Mouse (Mus musculus) T-cell, adult 66 days (primary cell): ENCODE data around the gene Abi3. TPM values are rescaled to one million over a fixed set of nuclear protein-coding genes. Genes with fewer than 3 reads are reported as not detected.

Experiments used
- total RNA-seq, 2 experiments: library from RNA; stranded (reverse); gene quantifications; 3 replicates in 1 of 2; 4 replicates in 1 of 2; pipeline ENCODE4 v1.2.4; 2023

Abi3 gene
- 10 to 100 TPM; 35.6 to 47.9 TPM for total RNA-seq

DNA sequence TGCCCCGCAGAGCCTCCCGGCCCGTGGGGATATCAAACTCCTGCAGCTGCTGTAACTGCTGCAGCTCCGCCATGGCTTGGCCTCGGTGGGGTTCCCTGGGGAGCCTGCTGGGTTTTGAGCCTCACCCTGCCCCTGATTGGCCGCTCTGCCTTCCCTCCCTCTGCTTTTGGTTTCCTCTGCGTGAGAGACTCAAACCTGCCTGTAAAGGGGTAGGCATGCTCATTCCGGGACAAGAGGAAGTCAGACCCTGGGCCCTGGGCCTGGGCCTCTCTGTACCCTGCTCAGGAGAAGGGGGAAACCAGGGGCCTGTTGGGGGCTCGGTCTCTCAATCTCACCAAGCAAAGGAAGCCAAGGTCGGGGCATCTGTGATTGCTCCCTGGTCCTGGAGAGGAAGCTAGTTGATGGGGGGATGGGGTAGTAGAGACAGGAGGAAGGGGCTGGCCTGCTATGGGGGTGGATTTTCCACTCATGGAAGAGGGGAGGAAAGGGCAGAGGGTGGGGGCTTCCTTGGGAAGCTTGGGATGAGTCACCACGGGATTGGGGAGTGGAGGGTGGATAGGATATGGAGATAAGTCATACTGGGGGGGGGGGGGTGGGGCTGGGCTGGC, at the start of gene Abi3:
Gene Abi3, minus strand, starts transcription at position 403 of the 608 bp plus-strand sequence.

GRCm38 (mm10) chr11:95837059-95837458, 5.2 kb downstream of the Abi3 start, which contains the start of gene Gngt2:
Gene Gngt2, plus strand, starts transcription at chr11:95837216.

GRCm38 (mm10) chr11:95824071-95824876, 18.0 kb downstream of the Abi3 start, which contains the start of gene Phospho1:
Gene Phospho1, plus strand, starts transcription at chr11:95824499.

Other genes with a start within 250 kb of the Abi3 start
- gene Phb, start 175.5 kb downstream of the Abi3 start, total RNA-seq: 10 to 100 TPM; 41.8 to 78.0 TPM
- 10 to 100 TPM; 78.5 to 78.6 TPM for gene Zfp652, start 129.8 kb downstream of the Abi3 start, total RNA-seq
- 1 to 10 TPM; 5.4 to 6.3 TPM for gene B130006D01Rik, start 118.9 kb downstream of the Abi3 start, total RNA-seq
- not detected for gene Phospho1, start 18.0 kb downstream of the Abi3 start, total RNA-seq
- 10 to 100 TPM; 14.2 to 19.3 TPM for gene Gngt2, start 5.3 kb downstream of the Abi3 start, total RNA-seq
- gene B4galnt2, start 72.4 kb upstream of the Abi3 start, total RNA-seq: not detected
- not detected for gene Igf2bp1, start 163.5 kb upstream of the Abi3 start, total RNA-seq
- gene Gip, start 182.1 kb upstream of the Abi3 start, total RNA-seq: not detected
- 10 to 100 TPM; 58.1 to 61.5 TPM for gene Snf8, start 192.4 kb upstream of the Abi3 start, total RNA-seq
- 10 to 100 TPM; 47.1 to 51.4 TPM for gene Ube2z, start 222.9 kb upstream of the Abi3 start, total RNA-seq
- gene Atp5g1, start 233.2 kb upstream of the Abi3 start, total RNA-seq: 100 to 1,000 TPM; 128 to 133 TPM